Mouse (Mus musculus) left cerebral cortex, adult 9 months (tissue): ENCODE measurements at regions not wholly inside any gene's neighbourhood (a gene's known extent, or its start where the extent isn't known, plus 50 kb on each side); places are given as distances from the start of the nearest gene placed in this dataset.

ENCODE experiments used
- DNase-seq, 2 experiments: peaks; one replicate each; pipeline ENCODE4 v3.0.0; 2022; ENCODE audit warnings: low spot score in 2 of 2

GRCm38 (mm10) chr2:117912722-117913121, 199.0 kb upstream of the Thbs1 start:
- DNase-seq = no peak

GRCm38 (mm10) chr2:117913846-117914245, 197.8 kb upstream of the Thbs1 start:
- DNase-seq = no peak

GRCm38 (mm10) chr2:117915821-117916220, 195.9 kb upstream of the Thbs1 start:
- DNase-seq = no peak

- no peak for DNase-seq
These were observed 194.5 kb upstream of the Thbs1 start for GRCm38 (mm10) chr2:117917181-117917580.

- no peak for DNase-seq
These were observed 186.8 kb upstream of the Thbs1 start for GRCm38 (mm10) chr2:117924877-117925276.

- no peak for DNase-seq
These were observed 186.3 kb upstream of the Thbs1 start for GRCm38 (mm10) chr2:117925412-117925811.

GRCm38 (mm10) chr2:117928062-117928461, 183.6 kb upstream of the Thbs1 start:
- no peak for DNase-seq

GRCm38 (mm10) chr2:117929586-117929985, 182.1 kb upstream of the Thbs1 start:
- DNase-seq = no peak

- no peak for DNase-seq
These were observed 180.7 kb upstream of the Thbs1 start for GRCm38 (mm10) chr2:117930895-117931537.

GRCm38 (mm10) chr2:117936590-117936989, 175.1 kb upstream of the Thbs1 start:
- DNase-seq = no peak

GRCm38 (mm10) chr2:117938283-117939049, 173.2 kb upstream of the Thbs1 start:
- DNase-seq = no peak

GRCm38 (mm10) chr2:117941517-117942096, 170.1 kb upstream of the Thbs1 start:
- no peak for DNase-seq

- DNase-seq = no peak
These were observed 168.0 kb upstream of the Thbs1 start for GRCm38 (mm10) chr2:117943666-117944065.

GRCm38 (mm10) chr2:117944325-117944724, 167.4 kb upstream of the Thbs1 start:
- DNase-seq = no peak

GRCm38 (mm10) chr2:117944942-117945341, 166.7 kb upstream of the Thbs1 start:
- no peak for DNase-seq

- DNase-seq = no peak
These were observed 161.0 kb upstream of the Thbs1 start for GRCm38 (mm10) chr2:117950431-117951336.

GRCm38 (mm10) chr2:117951337-117951718, 160.3 kb upstream of the Thbs1 start:
- DNase-seq = no peak

- DNase-seq = no peak
These were observed 152.9 kb upstream of the Thbs1 start for GRCm38 (mm10) chr2:117958737-117959136.

GRCm38 (mm10) chr2:117959440-117959839, 152.2 kb upstream of the Thbs1 start:
- no peak for DNase-seq

GRCm38 (mm10) chr2:117962531-117962930, 149.1 kb upstream of the Thbs1 start:
- no peak for DNase-seq

GRCm38 (mm10) chr2:117963526-117963925, 148.2 kb upstream of the Thbs1 start:
- DNase-seq = no peak

- no peak for DNase-seq
These were observed 145.9 kb upstream of the Thbs1 start for GRCm38 (mm10) chr2:117965758-117966157.
